ENCODE assay signal across 24 mouse cellular contexts in genomic region chr9:6336236-6336635, GRCm38 (mm10).
DNase-seq lines count a peak whose midpoint lies in the region; ATAC-seq and TF ChIP-seq lines count a peak whose summit lies in the region.
"Had no signal": no experiment of that assay in that cellular context is flagged by ENCODE, and none has a peak within 500 bp of the region (broad histone marks: within the 10 kb centered on the region; RNA-seq: fewer than 3 reads in every experiment).

No protein-coding gene starts in this region.

- no peak for TF ChIP-seq POLR2A in cerebellum, adult 2 months (IDR thresholded peaks at IDR 0.05; ENCODE audit: borderline replicate concordance, insufficient read depth, low read length)

- no peak overlapping the region for H3K27ac ChIP-seq in liver, embryonic 11.5 days (ENCODE audit: low read depth, low read length)
- no peak overlapping the region for H3K27ac ChIP-seq in cerebellum, adult 2 months (ENCODE audit: insufficient read depth, low read length)
- H3K27ac ChIP-seq: embryonic facial prominence, embryonic 10.5 days; embryonic facial prominence, embryonic 12.5 days; forebrain, embryonic 13.5 days; forebrain, embryonic 15.5 days had no signal

- H3K9ac ChIP-seq in liver, embryonic 11.5 days (ENCODE audit: low read depth, low read length), result no peak overlapping the region
- H3K9ac ChIP-seq: embryonic facial prominence, embryonic 12.5 days; forebrain, embryonic 13.5 days; forebrain, embryonic 15.5 days; forebrain, postnatal 0 days had no signal

- whole genome bisulfite sequencing in liver, embryonic 11.5 days, result 58% methylated on average over 2 of the region's 2 CpGs
- 57% methylated on average over 2 of the region's 2 CpGs for WGBS in cerebellum, adult 2 months

- no peaks in the 10 kb centered on the region for H3K27me3 ChIP-seq in liver, embryonic 11.5 days (replicated peaks; ENCODE audit: control insufficient read depth, insufficient read depth, low read length)
- no peaks in the 10 kb centered on the region for H3K27me3 ChIP-seq in cerebellum, adult 2 months (ENCODE audit: control insufficient read depth, insufficient read depth, low read length)
- H3K27me3 ChIP-seq: CH12.LX; embryonic facial prominence, embryonic 12.5 days; forebrain, embryonic 13.5 days; forebrain, embryonic 15.5 days had no signal

- H3K36me3 ChIP-seq in liver, embryonic 11.5 days (ENCODE audit: control insufficient read depth, insufficient read depth, low read length), result no peaks in the 10 kb centered on the region
- H3K36me3 ChIP-seq: embryonic facial prominence, embryonic 10.5 days; embryonic facial prominence, embryonic 12.5 days; forebrain, embryonic 15.5 days; G1E had no signal

- ATAC-seq in liver, embryonic 11.5 days (replicated peaks; ENCODE audit: low FRiP score), result no peak
- ATAC-seq: activated CD4-positive, CD25-positive, alpha-beta regulatory T cell, adult 4 months; CD4-positive, CD25-positive, alpha-beta regulatory T cell, adult 4 months; forebrain, embryonic 13.5 days; forebrain, embryonic 15.5 days; forebrain, postnatal 0 days had no signal

- no peak overlapping the region for H3K4me3 ChIP-seq in liver, embryonic 11.5 days (ENCODE audit: low read depth, low read length)
- H3K4me3 ChIP-seq in cerebellum, adult 2 months (replicated peaks; ENCODE audit: insufficient read depth, low read depth, low read length), result no peak overlapping the region
- H3K4me3 ChIP-seq: embryonic facial prominence, embryonic 10.5 days; embryonic facial prominence, embryonic 12.5 days; forebrain, embryonic 13.5 days; forebrain, embryonic 15.5 days had no signal

- no peak overlapping the region for H3K4me2 ChIP-seq in liver, embryonic 11.5 days
- H3K4me2 ChIP-seq: embryonic facial prominence, embryonic 12.5 days; forebrain, embryonic 13.5 days; forebrain, embryonic 15.5 days had no signal

- no peak for TF ChIP-seq CTCF in cerebellum, adult 2 months (IDR thresholded peaks at IDR 0.05; ENCODE audit: borderline replicate concordance, insufficient read depth, low read depth, low read length)

- H3K4me1 ChIP-seq in liver, embryonic 11.5 days (replicated peaks; ENCODE audit: control insufficient read depth, insufficient read depth, low read length), result no peaks in the 10 kb centered on the region
- no peaks in the 10 kb centered on the region for H3K4me1 ChIP-seq in cerebellum, adult 2 months (ENCODE audit: control insufficient read depth, insufficient read depth, low read length)
- H3K4me1 ChIP-seq: embryonic facial prominence, embryonic 10.5 days; embryonic facial prominence, embryonic 12.5 days; forebrain, embryonic 13.5 days; forebrain, embryonic 15.5 days had no signal

- H3K9me3 ChIP-seq in liver, embryonic 11.5 days (ENCODE audit: control insufficient read depth, low read length), result no peaks in the 10 kb centered on the region
- H3K9me3 ChIP-seq: embryonic facial prominence, embryonic 10.5 days; embryonic facial prominence, embryonic 12.5 days; forebrain, embryonic 13.5 days; forebrain, embryonic 15.5 days; G1E had no signal

- DNase-seq in kidney, adult 9 months, result peak; percentile 54
- no peak for DNase-seq in kidney, postnatal 10 days
- DNase-seq in Muller cell, postnatal 12 days (ENCODE audit: inconsistent ontology term), result peak; percentile 33
- peak; percentile 36 for DNase-seq in adipocyte (ENCODE audit: low spot score)
- no peak for DNase-seq in liver, embryonic 11.5 days (ENCODE audit: low spot score)
- no peak for DNase-seq in cerebellum, adult 2 months
- DNase-seq: adrenal gland, adult 2 months; adrenal gland, postnatal 10 days; adrenal gland, postnatal 25 days; B cell, adult 2 months; cerebellum, adult 11 months; cerebellum, adult 18-20 months; cerebellum, adult 9-10 months; cerebellum, postnatal 10 days; cerebellum, postnatal 25 days; forebrain, postnatal 0 days had no signal

Comparison
In these comparisons a context has a peak if more than half of its experiments do, and no peak if none do; other contexts are left out.
1. DNase-seq: peak in kidney, adult 9 months (single experiment), Muller cell, postnatal 12 days (single experiment) and adipocyte (single experiment); none in kidney, postnatal 10 days (single experiment), liver, embryonic 11.5 days (single experiment) and cerebellum, adult 2 months (0 of 2).